In genomic region chr11:87600322-87600853, GRCm38 (mm10) we compare ENCODE assay signal across 15 mouse cellular contexts. TPM values are rescaled to one million over a fixed set of nuclear protein-coding genes. Genes with fewer than 3 reads are reported as not detected.
"Had no signal": no experiment of that assay in that cellular context is flagged by ENCODE, and none has a peak within 500 bp of the region (broad histone marks: within the 10 kb centered on the region; RNA-seq: fewer than 3 reads in every experiment).

No protein-coding gene starts in this region.

- H3K4me3 ChIP-seq: layer of hippocampus, adult 2 months; limb, embryonic 13.5 days; liver, embryonic 12.5 days; midbrain, embryonic 10.5 days; myocyte; neural tube, embryonic 15.5 days had no signal

- ATAC-seq: liver, embryonic 12.5 days had no signal

- DNase-seq: left cerebral cortex, postnatal 4 days; midbrain, embryonic 14.5 days; right cerebral cortex, adult 18-20 months; right cerebral cortex, postnatal 25 days had no signal

- H3K9me3 ChIP-seq: limb, embryonic 13.5 days; liver, embryonic 12.5 days; midbrain, embryonic 10.5 days; neural tube, embryonic 15.5 days had no signal

- H3K27me3 ChIP-seq: limb, embryonic 13.5 days; liver, embryonic 12.5 days; neural tube, embryonic 15.5 days had no signal

- H3K4me2 ChIP-seq: limb, embryonic 13.5 days; liver, embryonic 12.5 days; neural tube, embryonic 15.5 days had no signal

- H3K9ac ChIP-seq: limb, embryonic 13.5 days; liver, embryonic 12.5 days; neural tube, embryonic 15.5 days had no signal

- H3K27ac ChIP-seq: kidney, postnatal 0 days; layer of hippocampus, adult 2 months; limb, embryonic 13.5 days; liver, embryonic 12.5 days; midbrain, embryonic 10.5 days; neural tube, embryonic 15.5 days had no signal

RNA-seq across cellular contexts. Expression of gene Hsf5, which starts 16.6 kb away (rescaled TPM):
- polyA plus RNA-seq: intestine, postnatal 0 days; myocyte had no signal

RNA-seq across cellular contexts. Expression of gene Gm11492, which starts 33.9 kb away (rescaled TPM):
- polyA plus RNA-seq: intestine, postnatal 0 days; kidney, postnatal 0 days; limb, embryonic 13.5 days; liver, embryonic 12.5 days; liver, embryonic 16.5 days; lung, embryonic 16.5 days; midbrain, embryonic 10.5 days; midbrain, embryonic 14.5 days; myocyte; neural tube, embryonic 11.5 days; neural tube, embryonic 15.5 days had no signal
